Mouse (Mus musculus): ENCODE measurements around the gene Rsl1d1. TPM values are rescaled to one million over a fixed set of nuclear protein-coding genes. Genes with fewer than 3 reads are reported as not detected.
"Not testable (repeated sequence)": the region's sequence is repeated elsewhere in the genome, so short reads cannot be mapped to it uniquely, and the experiment has no call there.

Gene Rsl1d1
- polyA plus RNA-seq, 2 experiments, result 43.6 to 109 TPM

DNA sequence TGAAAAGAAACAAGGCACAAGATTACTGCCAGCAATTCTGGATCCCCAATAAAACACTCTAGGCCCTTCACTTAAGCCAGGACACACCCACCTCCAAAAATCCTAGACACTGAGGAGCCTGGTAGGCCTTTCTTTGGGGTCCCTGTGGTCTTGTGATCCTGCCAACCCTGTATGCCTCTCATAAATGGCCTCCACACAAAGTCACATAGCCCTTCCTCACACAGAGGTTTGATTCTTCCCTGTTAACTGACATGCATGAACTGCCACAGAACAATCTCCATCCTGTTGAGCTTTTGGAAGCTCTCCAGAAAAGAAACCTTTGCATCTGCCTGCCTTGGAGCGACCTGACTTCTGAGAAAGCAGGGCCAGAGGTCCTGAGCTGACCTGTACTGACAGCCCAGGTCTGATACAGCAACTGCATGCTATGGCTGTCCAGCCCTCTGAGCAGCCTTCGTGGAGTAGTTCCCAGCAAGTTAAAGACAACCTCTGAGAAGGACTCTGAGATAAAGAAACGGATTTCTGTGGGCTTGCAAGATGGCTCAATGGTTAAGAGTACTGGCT is 38.4 kb downstream of the Rsl1d1 start:
- H3K36me3 ChIP-seq (replicated peaks; ENCODE audit: control insufficient read depth, insufficient read depth, low read depth), result peaks cover 8% of the 10 kb centered on the region
- DNase-seq (ENCODE audit: low read depth in 3 of 3, low spot score in 3 of 3), result no peak
- H3K4me1 ChIP-seq (replicated peaks; ENCODE audit: control insufficient read depth in 2 of 2, insufficient read depth in 2 of 2, low read length in 1 of 2), result no peaks in the 10 kb centered on the region
- no peak for ATAC-seq (ENCODE audit: insufficient read depth)
- no peak overlapping the region for H3K27ac ChIP-seq
- no peak overlapping the region for H3K4me2 ChIP-seq (ENCODE audit: low read depth)
- no peak overlapping the region for H3K9ac ChIP-seq (replicated peaks)
- H3K4me3 ChIP-seq (ENCODE audit: insufficient read depth in 1 of 2, low read depth in 2 of 2, low read length in 2 of 2), result no peak overlapping the region
- H3K27me3 ChIP-seq (ENCODE audit: control insufficient read depth, insufficient read depth, low read length), result no peaks in the 10 kb centered on the region
- H3K9me3 ChIP-seq (ENCODE audit: control insufficient read depth, low read length), result no peaks in the 10 kb centered on the region
- no peak for TF ChIP-seq CTCF (IDR thresholded peaks at IDR 0.05; ENCODE audit: low read depth)
- no peak for TF ChIP-seq EP300 (IDR thresholded peaks at IDR 0.05; ENCODE audit: low read depth)
- 60% methylated on average over 3 of the region's 3 CpGs for WGBS (ENCODE audit: insufficient replicate concordance)

DNA sequence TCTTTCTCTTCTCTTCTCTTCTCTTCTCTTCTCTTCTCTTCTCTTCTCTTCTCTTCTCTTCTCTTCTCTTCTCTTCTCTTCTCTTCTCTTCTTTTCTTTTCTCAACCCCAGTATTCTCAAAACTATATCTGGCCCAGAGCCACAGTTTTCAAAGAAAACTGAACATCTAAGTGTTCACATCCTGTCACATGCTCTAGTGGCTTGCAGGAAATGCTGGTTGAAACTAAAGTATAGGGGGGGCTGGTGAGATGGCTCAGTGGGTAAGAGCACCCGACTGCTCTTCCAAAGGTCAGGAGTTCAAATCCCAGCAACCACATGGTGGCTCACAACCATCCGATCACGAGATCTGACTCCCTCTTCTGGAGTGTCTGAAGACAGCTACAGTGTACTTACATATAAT is 45.4 kb downstream of the Rsl1d1 start:
- not testable (repeated sequence) for H3K9me3 ChIP-seq (ENCODE audit: control insufficient read depth, low read length); H3K4me2 ChIP-seq (ENCODE audit: low read depth); H3K4me1 ChIP-seq (replicated peaks; ENCODE audit: control insufficient read depth in 2 of 2, insufficient read depth in 2 of 2, low read length in 1 of 2); ATAC-seq (ENCODE audit: insufficient read depth); H3K9ac ChIP-seq (replicated peaks); DNase-seq (ENCODE audit: low read depth in 3 of 3, low spot score in 3 of 3); H3K4me3 ChIP-seq (ENCODE audit: insufficient read depth in 1 of 2, low read depth in 2 of 2, low read length in 2 of 2); H3K27ac ChIP-seq; H3K27me3 ChIP-seq (ENCODE audit: control insufficient read depth, insufficient read depth, low read length)
- H3K36me3 ChIP-seq (replicated peaks; ENCODE audit: control insufficient read depth, insufficient read depth, low read depth), result peaks cover 39% of the 10 kb centered on the region
- 56% methylated on average over 1 of the region's 3 CpGs for WGBS (ENCODE audit: insufficient replicate concordance)

DNA sequence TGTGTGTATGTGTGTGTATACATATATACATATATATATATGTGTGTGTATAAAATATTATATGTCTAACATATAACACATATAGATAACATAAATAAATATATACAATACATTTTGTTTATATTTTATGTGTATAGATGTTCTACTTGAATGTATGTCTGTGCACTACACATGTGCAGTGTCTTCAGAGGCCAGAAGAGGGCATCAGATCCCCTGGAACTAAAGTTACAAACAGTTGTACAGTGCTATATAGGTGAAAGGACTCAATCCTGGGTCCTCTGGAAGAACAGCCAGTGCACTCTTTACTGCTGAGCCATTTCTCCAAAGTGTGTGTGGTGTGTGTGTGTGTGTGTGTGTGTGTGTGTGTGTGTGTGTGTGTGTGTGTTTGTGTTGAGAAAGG is 48.6 kb downstream of the Rsl1d1 start:
- H3K36me3 ChIP-seq (replicated peaks; ENCODE audit: control insufficient read depth, insufficient read depth, low read depth), result peaks cover 45% of the 10 kb centered on the region
- TF ChIP-seq EP300 (IDR thresholded peaks at IDR 0.05; ENCODE audit: low read depth) (no peak), CTCF (IDR thresholded peaks at IDR 0.05; ENCODE audit: low read depth) (peak; percentile 32; the same call in 1 of the 2 replicates)
- ATAC-seq (ENCODE audit: insufficient read depth), result no peak

DNA sequence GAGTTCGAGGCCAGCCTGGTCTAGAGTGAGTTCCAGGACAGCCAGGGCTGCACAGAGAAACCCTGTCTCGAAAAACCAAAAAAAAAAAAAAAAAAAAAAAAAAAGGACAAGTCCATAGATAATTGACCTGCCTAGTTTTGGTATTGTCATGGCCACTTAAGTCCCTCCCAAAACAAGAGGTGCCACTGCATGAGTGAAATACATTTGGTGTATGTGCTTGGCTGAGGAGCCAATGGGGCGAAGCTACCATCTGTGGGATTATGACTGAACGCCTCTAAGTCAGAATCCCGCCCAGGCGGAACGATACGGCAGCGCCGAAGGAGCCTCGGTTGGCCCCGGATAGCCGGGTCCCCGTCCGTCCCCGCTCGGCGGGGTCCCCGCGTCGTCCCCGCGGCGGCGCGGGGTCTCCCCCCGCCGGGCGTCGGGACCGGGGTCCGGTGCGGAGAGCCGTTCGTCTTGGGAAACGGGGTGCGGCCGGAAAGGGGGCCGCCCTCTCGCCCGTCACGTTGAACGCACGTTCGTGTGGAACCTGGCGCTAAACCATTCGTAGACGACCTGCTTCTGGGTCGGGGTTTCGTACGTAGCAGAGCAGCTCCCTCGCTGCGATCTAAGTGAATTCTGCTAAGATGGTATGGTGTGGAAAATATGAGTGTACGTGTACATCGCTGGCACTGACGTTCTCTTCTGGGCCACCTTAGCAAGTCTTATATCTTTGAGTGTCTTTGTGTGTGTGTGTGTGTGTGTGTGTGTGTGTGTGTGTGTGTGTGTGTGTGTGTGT is 59.2 kb downstream of the Rsl1d1 start:
- 21% methylated on average over 54 of the region's 56 CpGs for WGBS (ENCODE audit: insufficient replicate concordance)
- not testable (repeated sequence) for H3K4me3 ChIP-seq (ENCODE audit: insufficient read depth in 1 of 2, low read depth in 2 of 2, low read length in 2 of 2); ATAC-seq (ENCODE audit: insufficient read depth); H3K27me3 ChIP-seq (ENCODE audit: control insufficient read depth, insufficient read depth, low read length); DNase-seq (ENCODE audit: low read depth in 3 of 3, low spot score in 3 of 3); H3K9me3 ChIP-seq (ENCODE audit: control insufficient read depth, low read length); H3K27ac ChIP-seq; H3K4me1 ChIP-seq (replicated peaks; ENCODE audit: control insufficient read depth in 2 of 2, insufficient read depth in 2 of 2, low read length in 1 of 2); H3K4me2 ChIP-seq (ENCODE audit: low read depth); H3K9ac ChIP-seq (replicated peaks)
- peaks cover 20% of the 10 kb centered on the region for H3K36me3 ChIP-seq (replicated peaks; ENCODE audit: control insufficient read depth, insufficient read depth, low read depth)

More for the DNA sequence above, 48.6 kb downstream of the Rsl1d1 start:
- Histone ChIP-seq H3K4me3 (ENCODE audit: insufficient read depth in 1 of 2, low read depth in 2 of 2, low read length in 2 of 2) (no peak overlapping the region), H3K4me1 (replicated peaks; ENCODE audit: control insufficient read depth in 2 of 2, insufficient read depth in 2 of 2, low read length in 1 of 2) (no peaks in the 10 kb centered on the region), H3K27ac (no peak overlapping the region), H3K27me3 (ENCODE audit: control insufficient read depth, insufficient read depth, low read length) (no peaks in the 10 kb centered on the region), H3K9ac (replicated peaks) (no peak overlapping the region), H3K4me2 (ENCODE audit: low read depth) (no peak overlapping the region), H3K9me3 (ENCODE audit: control insufficient read depth, low read length) (no peaks in the 10 kb centered on the region; the same call in 1 of the 2 replicates)
- no peak for DNase-seq (ENCODE audit: low read depth in 3 of 3, low spot score in 3 of 3)

Small RNAs within 50 kb of the gene (microRNA-seq; reads per million reads assigned to microRNA genes)
- gene Gm23935, result 44.4 reads per million, percentile 40 among the genes with 10 or more reads in this experiment

Other genes starting within 250 kb of the Rsl1d1 start
- gene Snn, start 142.4 kb downstream of the Rsl1d1 start, polyA plus RNA-seq (2012; rRNA removed), result 2.0 and 2.2 TPM in 2 replicates
- gene Snn, start 142.4 kb downstream of the Rsl1d1 start, polyA plus RNA-seq (2014; fragmentation: Nextera tagmentation; extraction: Ambion mirVana), result 1.8 and 2.5 TPM in 2 replicates
- gene Litaf, start 137.2 kb downstream of the Rsl1d1 start, polyA plus RNA-seq (2012; rRNA removed), result 10.6 and 12.1 TPM in 2 replicates
- 26.6 and 27.3 TPM in 2 replicates for gene Litaf, start 137.2 kb downstream of the Rsl1d1 start, polyA plus RNA-seq (2014; fragmentation: Nextera tagmentation; extraction: Ambion mirVana)
- gene Txndc11, start 68.7 kb downstream of the Rsl1d1 start, polyA plus RNA-seq (2012; rRNA removed), result 8.8 and 8.9 TPM in 2 replicates
- gene Txndc11, start 68.7 kb downstream of the Rsl1d1 start, polyA plus RNA-seq (2014; fragmentation: Nextera tagmentation; extraction: Ambion mirVana), result 13.4 and 16.8 TPM in 2 replicates
- gene Zc3h7a, start 26.9 kb downstream of the Rsl1d1 start, polyA plus RNA-seq (2012; rRNA removed), result 31.6 and 52.6 TPM in 2 replicates
- gene Zc3h7a, start 26.9 kb downstream of the Rsl1d1 start, polyA plus RNA-seq (2014; fragmentation: Nextera tagmentation; extraction: Ambion mirVana), result 26.2 and 28.9 TPM in 2 replicates
- gene Gspt1, start 51.0 kb upstream of the Rsl1d1 start, polyA plus RNA-seq (2012; rRNA removed), result 29.3 and 36.1 TPM in 2 replicates
- gene Gspt1, start 51.0 kb upstream of the Rsl1d1 start, polyA plus RNA-seq (2014; fragmentation: Nextera tagmentation; extraction: Ambion mirVana), result 44.4 and 48.5 TPM in 2 replicates
- not detected in 2 replicates for gene Tnfrsf17, start 110.5 kb upstream of the Rsl1d1 start, polyA plus RNA-seq (2012; rRNA removed)
- gene Tnfrsf17, start 110.5 kb upstream of the Rsl1d1 start, polyA plus RNA-seq (2014; fragmentation: Nextera tagmentation; extraction: Ambion mirVana), result not detected in 2 replicates
- gene Snx29, start 119.6 kb upstream of the Rsl1d1 start, polyA plus RNA-seq (2012; rRNA removed), result 1.8 and 1.9 TPM in 2 replicates
- gene Snx29, start 119.6 kb upstream of the Rsl1d1 start, polyA plus RNA-seq (2014; fragmentation: Nextera tagmentation; extraction: Ambion mirVana), result 1.9 and 2.4 TPM in 2 replicates